Mouse (Mus musculus): Measurements from ENCODE around the gene Rassf9.

- no peak for TF ChIP-seq EP300 (IDR thresholded peaks at IDR 0.05; ENCODE audit: insufficient read depth, low read depth, low read length)
- no peak for TF ChIP-seq POLR2A (IDR thresholded peaks at IDR 0.05; ENCODE audit: insufficient read depth, low read depth, low read length)
Measured at GRCm38 (mm10) chr10:102469412-102469811, 42.6 kb upstream of the Rassf9 start.
